Mouse (Mus musculus) mouse embryonic stem cell (cell line): ENCODE data around the gene Ankfn1.

Experiments used
- in situ Hi-C, 2 experiments: fragments of 300-500 bp; cut with MboI; formaldehyde crosslinking; loops; 1 replicate in 1 of 2; 3 replicates in 1 of 2; pipeline ENCODE4 v1.14.3; 2019 to 2020; ENCODE audit warnings: low sequenced_read_pairs in 2 of 2, low pct_unique_long_range_greater_than_20kb in 1 of 2, mixed read lengths in 1 of 2; ENCODE audit not compliant: unreplicated experiment in 1 of 2

Ankfn1 gene

GRCm38 (mm10) chr11:89777431-89777830, at the start of gene Ankfn1:
Gene Ankfn1 (minus strand): TSS chr11:89777653.
- in situ Hi-C loops, result no loop called here

DNA sequence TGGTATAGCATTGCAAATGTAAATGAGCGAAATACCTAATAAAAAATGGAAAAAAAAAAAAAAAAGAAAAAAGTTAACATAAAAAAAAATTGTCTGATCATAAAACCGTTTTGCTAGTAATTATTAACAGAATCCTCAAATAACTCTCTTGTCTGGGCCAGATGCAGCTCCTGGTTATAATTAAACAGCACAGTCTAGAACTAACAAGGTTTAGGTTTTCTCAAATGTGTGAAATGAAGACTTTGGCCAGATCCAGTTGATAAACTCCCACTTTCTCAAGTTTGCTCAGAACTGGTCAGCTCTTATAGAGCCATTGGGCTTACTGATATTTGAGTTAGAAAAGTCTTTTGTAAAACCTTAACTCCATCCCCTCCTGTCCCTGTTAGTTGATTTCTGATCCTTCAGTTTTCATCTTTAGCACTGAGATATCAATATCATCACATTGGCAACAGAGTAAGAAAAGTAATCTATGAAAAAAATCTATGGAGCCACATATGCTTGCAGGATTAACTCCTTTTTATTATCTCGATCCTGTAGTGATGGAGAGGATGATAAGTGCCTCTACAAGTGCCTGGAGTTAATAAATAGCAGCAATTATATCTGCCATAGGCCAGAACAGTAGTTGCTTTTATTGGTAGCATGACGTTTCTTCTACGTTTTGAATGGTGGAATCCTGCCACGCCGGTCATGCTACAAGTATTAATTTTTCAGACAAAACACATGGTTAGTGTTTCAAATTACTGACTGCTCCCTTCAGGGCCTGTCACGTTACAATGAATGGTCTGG, 46.4 kb upstream of the Ankfn1 start:
- in situ Hi-C loops, result no loop called here

- in situ Hi-C loops, result no loop called here
Observed at GRCm38 (mm10) chr11:89818594-89818993, 41.1 kb upstream of the Ankfn1 start.

DNA sequence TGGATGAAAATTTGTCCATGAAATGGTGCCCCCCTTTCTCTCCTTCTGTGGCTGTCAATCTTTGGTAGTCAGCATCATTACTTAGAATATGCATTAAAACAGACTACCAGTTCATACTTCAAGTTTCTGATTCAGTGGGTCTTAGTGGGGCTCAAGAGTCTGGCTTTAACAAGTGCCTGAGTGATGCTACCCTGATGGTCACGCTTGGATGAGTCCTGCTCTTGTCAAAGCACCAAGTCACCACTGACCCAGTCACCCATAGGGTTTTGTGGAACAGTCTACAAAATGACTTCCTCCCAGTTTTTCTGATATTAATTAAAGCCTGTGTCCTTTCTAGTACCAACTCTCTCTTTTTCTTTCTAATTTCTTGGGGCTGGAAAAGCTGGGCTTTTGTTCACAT, 34.0 kb upstream of the Ankfn1 start:
- in situ Hi-C loops, result no loop called here

GRCm38 (mm10) chr11:89807998-89808397, 30.5 kb upstream of the Ankfn1 start:
- in situ Hi-C loops, result no loop called here

GRCm38 (mm10) chr11:89804822-89805221, 27.4 kb upstream of the Ankfn1 start:
- in situ Hi-C loops, result no loop called here

DNA sequence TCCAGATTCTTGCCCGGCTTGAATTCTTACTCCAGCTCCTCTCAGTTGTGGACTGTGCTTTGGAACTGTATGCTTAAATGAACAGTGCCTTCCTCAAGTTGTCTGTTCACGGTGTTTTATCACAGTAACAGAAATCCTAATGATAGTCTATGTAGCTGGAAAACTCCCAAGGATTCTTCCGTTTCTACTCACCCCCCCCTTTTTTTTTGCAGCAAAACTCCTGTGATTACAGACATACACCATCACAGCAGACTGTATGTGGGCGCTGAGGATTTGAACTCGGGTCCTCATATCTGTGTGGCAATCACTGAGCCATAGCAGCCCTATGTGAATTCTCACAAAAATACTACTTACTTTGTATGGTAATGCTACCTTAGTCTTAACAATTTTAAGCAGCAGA, 26.5 kb upstream of the Ankfn1 start:
- in situ Hi-C loops, result no loop called here

DNA sequence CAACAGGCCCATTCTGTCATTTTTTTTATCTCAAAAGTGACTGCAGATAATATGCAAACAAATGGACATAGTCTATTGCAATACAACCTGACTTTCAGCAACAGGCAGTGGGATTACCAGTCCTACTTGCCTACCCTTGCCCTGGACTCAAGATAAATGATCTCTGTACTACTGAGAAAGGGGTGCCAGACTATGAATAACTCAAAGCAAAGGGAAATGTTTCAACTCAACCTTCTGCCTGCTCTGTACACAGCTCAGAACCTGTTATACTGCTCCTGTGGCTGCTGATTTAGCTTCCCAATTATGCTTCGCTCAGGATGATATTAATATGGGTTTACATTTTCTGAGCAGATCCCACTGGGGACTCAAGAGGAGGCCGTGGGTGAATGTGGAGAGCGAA, 15.3 kb upstream of the Ankfn1 start:
- in situ Hi-C loops, result no loop called here

DNA sequence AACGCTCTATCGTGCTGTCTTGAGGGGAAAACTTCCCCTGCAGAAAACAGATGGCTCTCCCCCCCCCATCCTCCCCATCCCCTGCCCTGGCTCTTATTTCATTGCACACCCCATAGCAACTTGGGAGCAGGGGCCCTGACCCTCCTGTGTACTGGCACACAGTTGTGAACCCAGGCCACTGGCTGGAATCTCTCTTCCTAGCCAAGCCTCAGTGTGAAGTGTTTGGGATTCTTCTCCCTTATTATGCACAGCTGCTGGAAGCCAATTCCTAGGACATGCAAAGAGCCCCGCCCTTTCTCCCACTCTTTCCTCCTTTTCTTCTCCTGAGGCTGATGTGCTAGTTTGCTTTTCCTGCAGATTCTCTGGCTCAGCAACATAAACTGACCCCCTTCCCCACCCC, 1.4 kb downstream of the Ankfn1 start:
- in situ Hi-C loops, result no loop called here

DNA sequence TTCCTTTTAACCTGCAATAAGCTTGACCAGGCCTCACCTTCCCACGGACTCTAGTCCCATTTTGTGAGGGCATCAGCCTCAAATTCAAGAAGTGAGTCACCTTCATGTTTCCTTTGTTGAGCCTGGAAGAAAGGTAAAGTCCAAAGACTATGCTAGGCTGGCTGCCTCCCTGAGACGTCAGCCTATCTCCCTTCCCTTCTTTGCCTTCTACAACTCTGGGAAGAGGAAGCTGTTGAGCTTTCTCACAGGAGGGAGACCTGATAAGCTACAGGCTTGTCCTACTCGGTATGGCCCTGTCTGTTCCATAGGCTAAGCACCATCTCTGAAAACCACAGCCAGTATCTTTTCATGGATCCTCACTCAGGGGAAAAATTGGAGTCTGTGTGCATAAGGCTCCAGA, 2.5 kb downstream of the Ankfn1 start:
- in situ Hi-C loops, result no loop called here

GRCm38 (mm10) chr11:89772941-89773340, 4.5 kb downstream of the Ankfn1 start:
- in situ Hi-C loops, result no loop called here

- in situ Hi-C loops, result no loop called here
Observed at GRCm38 (mm10) chr11:89765770-89766148, 11.7 kb downstream of the Ankfn1 start.

DNA sequence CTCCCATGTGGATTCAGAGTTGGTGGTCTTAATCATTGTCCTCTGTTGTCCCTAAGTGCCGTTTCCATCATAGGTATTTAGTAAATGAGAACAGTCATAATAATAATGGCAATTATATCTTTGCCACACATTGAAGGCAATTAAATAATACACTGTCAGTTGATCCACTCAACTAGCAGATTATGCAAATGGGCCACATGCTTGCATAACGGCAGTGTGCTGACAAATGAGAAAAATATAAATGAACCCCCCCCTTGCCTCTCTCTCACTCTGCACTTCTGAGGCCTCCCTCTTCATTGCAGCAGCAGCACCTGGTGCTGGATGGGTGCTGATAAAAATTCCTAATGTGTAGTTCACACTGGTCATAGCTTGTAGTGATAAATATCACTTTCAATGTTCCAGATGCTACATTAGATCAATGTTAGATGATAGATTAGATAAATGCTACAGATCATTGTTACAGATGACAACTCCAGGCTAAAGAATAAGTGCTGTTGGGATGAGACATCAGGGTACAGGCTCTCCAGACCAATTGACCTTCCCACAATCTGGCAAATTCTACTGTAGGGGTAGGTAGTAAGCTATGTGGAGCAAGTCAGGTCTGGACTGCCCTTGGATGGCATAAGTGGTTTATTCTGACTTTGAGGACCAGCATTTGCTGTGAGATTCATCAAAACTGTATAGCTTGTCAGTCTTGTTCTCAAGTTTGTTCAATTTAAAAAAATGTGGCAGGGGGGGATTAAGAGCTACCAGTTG, 12.3 kb downstream of the Ankfn1 start:
- in situ Hi-C loops, result no loop called here

DNA sequence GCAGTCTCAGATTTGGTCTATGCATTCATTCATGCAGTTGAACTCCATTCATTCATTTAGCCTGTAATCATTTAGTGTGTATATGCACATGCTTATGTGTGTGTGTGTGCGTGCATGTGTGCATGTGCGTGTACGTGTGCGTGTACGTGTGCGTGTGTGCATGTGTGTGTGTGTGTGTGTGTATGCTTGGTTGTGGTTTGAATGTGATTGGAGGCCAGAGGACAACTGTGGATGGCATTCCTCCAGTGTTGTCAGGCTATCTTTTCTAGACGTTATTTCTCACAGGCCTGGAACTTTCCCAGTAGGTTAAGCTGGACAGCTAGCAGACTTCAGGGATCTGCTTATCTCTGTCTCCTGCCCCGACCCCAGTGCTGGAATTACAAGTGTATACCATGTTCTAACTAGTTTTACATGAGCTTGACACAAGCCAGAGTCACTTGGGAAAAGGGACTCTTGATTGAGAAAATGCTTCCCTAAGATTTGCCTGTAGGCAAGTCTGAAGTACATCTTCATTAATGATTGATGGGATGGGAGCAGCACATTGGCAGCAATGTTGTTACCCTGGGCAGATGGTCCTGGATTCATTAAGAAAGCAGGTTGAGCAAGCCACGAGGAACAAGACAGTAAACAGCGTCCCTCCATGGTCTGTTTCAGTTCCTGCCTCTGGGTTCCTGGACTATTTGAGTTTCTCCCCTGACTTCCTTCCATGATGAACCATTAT, 43.3 kb downstream of the Ankfn1 start:
- in situ Hi-C loops, result no loop called here

- in situ Hi-C loops, result no loop called here
Observed at GRCm38 (mm10) chr11:89733526-89733925, 43.9 kb downstream of the Ankfn1 start.

DNA sequence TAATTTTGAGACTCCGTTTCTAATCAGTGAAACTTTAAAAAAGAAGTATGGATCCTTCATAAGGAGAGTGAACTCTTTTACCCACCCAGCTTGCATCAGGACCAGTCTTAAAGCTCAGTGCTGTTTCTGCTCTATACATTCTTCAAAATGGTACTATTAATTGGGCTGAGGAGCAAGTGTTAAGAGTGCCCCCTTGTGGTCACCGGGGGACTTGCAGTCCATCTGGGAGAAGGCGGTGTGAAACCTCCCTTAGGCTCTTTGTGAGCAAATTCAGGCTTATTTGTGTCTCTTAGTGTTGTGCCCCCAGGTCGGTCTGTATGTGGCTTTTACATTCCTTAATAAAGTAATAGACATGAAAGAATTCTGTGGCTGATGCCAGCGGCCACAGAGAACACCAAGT, 56.6 kb downstream of the Ankfn1 start:
- in situ Hi-C loops, result loop anchor here (10.0 kb wide), 2 partner anchors 176 to 296 kb away; no protein-coding TSS in a partner anchor

- in situ Hi-C loops, result no loop called here
Observed at GRCm38 (mm10) chr11:89718491-89718982, 58.9 kb downstream of the Ankfn1 start.

GRCm38 (mm10) chr11:89716351-89716750, 61.1 kb downstream of the Ankfn1 start:
- in situ Hi-C loops, result no loop called here

- in situ Hi-C loops, result no loop called here
Observed at GRCm38 (mm10) chr11:89708526-89708925, 68.9 kb downstream of the Ankfn1 start.
